Mouse (Mus musculus): ENCODE data around the gene Pigf.

DNA sequence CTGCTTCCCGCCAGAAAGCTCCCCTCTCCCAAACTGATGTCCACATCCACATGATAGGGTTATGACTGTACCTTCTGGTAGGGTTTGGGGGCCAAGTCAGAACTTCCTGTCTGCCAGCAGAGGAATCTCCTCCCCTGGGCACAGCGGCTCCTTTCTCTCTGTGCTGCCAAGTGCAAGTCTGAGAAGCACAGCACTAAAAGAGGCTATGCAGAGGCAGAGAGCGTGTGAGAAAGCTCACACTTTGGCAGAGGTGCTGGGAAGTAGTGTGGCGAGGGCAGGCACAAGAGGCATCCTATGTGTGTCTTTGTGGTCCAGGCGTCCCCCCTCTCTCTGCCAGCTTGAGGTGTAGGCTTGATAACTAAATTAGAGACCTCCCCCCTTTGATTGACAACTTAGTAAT is 54.2 kb downstream of the Pigf start:
- no peak for TF ChIP-seq CTCF (IDR thresholded peaks at IDR 0.05; ENCODE audit: low read depth, low read length)
- TF ChIP-seq POLR2A (IDR thresholded peaks at IDR 0.05; ENCODE audit: borderline replicate concordance, low read depth, low read length): no peak

All from bone marrow macrophage, adult 2 months (primary cell).